Mouse (Mus musculus) cerebellum, adult (tissue): ENCODE data around the gene Bnipl.

Experiments
- ATAC-seq: cut with Nextera tagmentation; 2 replicates; pipeline ENCODE4 v1.9.2; 2017; ENCODE audit warnings: mild to moderate bottlenecking, moderate library complexity, mixed read lengths; ENCODE audit not compliant: insufficient number of reproducible peaks, low FRiP score, low TSS enrichment

Bnipl gene

DNA sequence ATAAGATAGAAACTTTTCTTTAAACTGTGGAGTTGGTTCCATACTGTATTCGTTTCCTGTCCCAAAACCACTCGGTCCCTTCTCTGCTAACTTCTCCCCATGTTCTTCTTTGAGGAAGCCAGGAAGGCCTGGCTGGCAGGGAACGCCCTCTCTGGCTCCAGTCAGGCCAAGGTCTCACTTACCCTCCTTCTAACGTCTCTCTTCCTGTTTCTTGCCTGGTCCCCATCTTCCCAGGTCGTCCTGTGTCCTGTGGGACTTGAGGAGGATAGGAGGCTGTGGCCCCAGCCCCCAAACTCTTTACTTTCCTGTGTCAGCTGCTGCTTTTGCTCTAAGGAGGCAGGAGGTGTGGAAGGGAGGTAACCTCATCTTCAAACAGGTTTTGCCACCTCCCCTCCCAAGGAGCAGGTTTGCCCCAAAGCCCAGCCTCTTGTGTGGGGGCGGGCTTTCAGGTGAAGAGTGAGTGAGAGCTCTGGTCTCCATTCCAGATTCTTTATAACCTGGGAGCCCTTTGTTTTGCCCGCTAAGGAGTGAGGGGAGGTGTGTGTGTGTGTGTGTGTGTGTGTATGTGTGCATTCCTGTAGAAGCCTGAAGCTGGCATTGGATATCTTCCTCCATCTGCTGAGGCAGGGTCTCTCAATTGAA lies at the start of gene Bnipl:
Gene Bnipl (minus strand): TSS at position 411 of the 642 bp plus-strand sequence.
- peak; percentile 17; the same call in 1 of the 2 replicates for ATAC-seq

DNA sequence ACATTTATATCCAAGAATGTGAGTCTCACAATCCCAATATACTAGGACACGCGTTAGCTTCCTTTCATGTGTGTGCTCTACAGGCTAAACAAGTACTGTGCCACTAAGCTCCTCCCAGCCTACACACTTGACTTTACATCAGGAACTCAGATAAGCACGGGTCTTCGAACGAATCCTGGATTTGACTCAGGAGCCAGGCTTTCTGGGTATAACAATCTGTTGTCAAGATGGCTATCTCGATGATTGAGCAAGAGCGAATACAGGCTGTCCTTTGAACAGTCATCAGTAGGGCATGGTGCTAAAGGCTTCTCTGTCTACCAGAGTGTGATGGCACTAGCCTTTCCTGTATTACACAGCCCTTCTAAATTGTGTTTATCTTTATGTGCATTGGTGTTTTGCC lies 47.0 kb upstream of the Bnipl start:
- ATAC-seq = no peak

DNA sequence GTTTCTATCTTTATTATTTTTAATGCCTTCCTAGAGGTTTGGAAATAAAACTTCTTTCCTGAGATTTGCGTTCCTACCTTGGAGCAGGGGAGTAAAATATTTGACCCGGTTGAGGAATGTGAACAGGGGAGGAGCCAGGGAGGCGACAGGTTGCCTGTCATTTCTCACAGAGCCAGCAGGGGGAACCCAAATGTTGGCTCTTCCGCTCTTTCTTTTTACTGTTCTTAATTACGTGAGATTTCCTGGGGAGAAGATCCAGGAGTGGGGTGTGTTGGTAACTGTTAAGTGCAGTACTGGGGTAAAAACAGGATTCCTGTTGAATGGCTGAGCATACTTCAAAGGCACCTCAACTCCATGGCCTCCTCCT lies 45.1 kb upstream of the Bnipl start:
- no peak for ATAC-seq

DNA sequence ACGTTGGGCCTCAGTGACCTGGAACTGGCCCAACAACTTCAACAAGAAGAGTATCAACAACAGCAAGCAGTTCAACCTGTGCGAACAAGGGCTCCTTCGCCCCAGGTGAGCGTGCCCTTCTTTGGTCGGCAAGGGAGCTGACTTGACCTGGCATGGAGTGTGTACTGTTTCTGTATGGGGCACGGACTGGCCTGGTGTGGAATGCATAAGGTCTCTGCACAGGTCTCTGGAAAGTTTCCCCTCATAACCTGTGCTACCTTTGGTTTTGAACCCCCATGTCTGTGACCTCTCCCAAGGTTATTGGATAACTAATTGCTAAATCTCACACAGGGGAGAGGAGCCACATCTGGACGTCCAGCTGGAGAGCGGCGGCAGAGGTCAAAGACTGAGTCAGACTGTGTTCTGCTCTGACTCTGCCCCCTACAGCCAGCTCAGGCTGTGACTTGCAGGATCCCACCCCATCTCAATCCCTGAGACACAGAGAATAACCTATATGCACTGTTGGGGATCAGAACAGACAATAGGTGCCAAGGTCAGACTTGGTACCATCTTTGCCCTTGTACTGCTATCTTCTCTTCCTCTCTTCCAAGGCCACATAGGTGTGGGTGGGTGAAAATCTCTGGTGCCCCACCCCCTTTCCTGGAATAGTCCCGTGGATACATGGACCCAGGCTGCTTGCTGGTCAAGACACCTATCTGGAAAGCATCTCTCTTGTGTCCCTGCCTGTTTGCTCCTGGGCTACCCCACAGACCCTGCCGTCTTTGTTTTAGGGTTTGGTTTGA lies 44.5 kb upstream of the Bnipl start:
- no peak for ATAC-seq

DNA sequence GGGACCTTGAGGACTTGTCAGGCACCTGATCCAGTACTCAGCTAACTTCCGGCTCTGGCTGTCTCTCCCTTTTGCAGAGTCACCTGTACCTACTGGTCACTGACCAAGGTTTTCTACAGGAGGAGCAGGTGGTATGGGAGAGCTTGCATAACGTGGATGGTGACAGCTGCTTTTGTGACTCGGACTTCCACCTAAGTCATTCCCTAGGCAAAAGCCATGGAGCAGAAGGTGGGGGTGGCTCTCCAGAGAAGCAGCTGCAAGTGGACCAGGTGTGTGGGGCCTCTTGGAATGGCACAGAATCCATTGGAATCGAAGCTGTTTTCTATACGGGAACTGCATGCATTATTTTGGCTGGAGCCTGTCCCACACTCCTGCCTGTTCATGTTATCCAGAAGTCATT lies 43.7 kb upstream of the Bnipl start:
- ATAC-seq = no peak

DNA sequence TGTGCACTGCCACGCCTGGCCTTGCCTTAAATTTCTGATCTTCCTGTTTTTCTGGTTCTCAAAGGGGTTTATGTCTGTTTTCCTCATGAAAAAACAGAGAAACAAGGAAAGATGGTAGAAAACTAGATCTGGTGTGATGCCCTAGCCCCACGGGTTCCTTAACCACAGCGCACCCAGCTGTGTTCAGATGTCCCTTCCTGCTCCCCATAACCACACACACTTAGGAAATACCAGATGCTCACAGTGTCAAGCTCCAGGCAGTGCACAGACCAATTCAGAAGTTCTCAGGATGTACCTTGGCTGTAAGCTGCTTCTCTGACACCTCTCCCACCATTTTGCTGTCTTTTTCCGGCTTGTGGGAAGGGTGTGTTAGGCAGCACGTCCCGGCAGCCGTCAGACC lies 43.3 kb upstream of the Bnipl start:
- ATAC-seq = no peak

DNA sequence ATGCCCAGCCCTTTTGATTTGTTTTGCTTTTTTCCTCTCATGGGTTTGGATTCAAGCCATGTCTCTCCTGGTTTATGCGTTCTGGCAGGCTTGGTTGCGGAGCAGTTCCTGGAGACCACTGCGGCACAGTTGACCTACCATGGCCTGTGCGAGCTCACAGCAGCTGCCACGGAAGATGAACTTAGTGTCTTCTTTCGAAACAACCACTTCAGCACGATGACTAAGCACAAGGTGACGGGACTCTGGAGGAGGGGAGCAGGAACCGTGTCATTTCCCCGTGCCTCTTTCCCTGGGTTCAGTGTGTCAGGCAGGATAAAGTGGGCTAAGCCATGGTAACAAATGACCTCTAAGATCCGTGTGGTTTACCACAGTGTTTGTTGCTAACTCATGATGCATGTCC lies 42.5 kb upstream of the Bnipl start:
- no peak for ATAC-seq

DNA sequence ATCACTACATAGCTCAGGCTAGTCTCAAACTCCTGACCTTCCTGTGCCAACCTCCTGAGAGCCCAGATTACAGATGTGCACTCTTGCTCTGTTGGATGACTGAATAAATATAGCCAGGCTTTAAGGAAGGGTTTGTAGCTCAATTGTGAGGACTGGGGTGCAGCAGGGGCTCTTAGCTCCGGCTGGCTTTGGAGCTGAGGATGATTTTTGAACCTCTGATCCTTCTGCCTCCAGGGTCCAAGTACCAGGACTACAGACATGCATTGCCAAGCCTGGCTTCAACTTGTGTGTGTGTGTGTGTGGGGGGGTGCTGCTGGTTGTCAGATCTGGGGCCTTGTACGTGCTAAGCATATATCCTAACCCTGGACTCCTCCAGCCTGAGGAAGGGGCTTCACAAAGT lies 41.9 kb upstream of the Bnipl start:
- no peak for ATAC-seq

DNA sequence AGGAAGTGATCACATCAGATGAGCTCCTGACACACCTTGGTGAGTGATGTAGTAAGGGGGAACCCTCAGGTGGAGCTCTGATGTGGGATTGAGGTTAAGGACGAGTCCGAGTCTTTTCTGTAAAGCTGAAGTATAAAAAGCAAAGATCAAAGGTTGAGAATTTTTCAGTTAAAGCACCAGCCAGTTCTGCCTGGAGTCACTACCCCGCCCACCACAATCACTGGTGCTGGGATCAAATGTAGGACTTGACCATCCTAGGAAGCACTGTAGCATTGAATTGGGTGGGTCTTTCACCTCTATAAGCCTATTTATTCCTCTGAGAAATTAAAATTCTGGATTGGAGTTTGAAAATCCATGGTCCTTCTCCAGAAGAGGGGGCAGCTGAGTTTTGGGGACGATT lies 40.0 kb upstream of the Bnipl start:
- no peak for ATAC-seq

DNA sequence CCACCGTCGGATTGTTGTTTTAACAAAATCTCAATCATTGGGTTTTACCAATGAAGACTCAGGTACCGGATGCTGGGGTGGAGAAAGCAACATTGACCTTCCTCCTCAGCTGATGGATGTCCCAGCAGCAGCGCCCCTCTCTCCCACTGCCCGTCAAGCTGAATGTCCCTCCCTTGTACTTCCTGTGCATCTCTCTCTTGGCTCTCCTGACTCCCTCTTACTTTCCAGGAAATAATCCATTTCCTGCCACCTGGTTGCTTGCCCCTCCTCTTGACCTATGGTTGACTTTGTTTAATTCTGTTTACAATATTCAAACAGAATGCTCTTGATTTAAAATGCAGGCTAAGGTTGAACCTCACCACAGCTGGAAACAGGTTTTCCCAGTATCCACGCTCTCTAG lies 39.2 kb upstream of the Bnipl start:
- no peak for ATAC-seq

DNA sequence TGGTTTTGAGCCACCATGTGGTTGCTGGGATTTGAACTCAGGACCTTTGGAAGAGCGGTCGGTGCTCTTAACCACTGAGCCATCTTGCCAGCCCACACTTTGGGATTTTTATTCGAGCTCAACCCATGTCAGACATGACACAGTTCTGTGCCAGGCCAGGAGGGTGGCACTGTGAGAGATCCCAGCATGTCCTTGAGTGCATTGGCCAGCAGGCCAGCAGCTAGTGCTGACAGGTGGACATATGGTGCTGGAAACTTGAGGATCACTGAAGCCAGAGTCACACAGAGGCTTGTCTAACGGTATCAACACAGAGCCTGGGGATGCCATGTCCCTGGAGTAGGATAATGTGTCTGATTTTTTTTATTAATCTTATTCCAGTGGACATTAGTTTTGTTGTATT lies 38.4 kb upstream of the Bnipl start:
- peak; percentile 83 for ATAC-seq

DNA sequence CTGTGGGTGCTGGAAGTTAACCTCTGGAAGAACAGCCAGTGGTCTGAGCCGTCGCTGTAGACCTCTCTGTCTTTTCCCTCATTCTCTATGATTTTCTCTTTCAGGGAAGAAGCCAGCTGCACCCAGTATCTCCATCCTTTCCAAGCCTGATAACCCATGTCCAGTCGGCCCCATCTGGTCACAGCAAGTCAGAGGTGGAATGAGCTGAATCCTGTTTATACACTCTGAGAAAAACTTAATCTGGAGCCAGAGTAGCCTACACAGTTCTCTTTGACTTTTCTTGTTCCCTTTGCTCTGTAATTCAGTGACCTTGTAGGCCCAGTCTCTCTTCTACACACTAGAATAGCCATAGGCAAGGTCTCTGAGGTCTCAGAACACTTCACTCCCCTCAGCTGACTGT lies 36.5 kb upstream of the Bnipl start:
- no peak for ATAC-seq

DNA sequence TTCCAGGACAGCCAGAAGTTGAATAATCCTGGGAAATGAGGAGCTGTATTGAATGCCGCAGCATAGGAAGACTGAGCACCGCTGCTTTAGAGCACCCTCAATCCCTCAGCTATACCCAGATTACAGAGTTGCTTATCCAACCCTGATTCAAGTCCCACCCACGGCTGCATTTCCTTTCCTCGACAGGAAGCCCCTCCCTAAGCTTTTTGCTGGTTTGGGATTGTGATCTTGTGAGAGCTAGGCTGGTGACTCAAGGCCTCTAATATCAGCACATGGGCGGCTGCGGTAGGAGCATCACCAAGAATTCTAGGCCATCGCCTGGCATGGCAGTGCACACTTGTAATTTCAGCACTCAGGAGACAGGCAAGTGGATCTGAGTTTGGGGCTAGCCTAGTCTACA lies 35.5 kb upstream of the Bnipl start:
- ATAC-seq = no peak

DNA sequence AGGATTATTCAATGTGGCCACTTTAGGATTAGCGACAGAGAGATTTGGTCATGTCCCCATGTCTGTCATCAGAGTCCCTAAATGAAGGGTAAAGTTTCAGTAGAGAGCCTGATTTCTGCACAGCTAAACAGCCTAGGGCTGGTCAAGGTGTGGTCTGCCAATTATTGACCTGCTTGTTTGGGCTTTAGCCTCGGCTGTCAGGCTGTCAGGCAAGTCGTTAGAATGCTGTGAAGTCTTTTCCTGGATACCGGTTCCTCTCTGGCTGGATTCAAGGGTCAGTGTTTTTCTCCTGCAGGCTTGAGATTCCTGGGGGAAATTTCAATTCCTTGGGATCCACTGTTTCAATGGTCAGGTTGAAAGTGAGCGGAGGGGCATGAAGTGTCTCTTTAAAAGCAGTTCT lies 35.0 kb upstream of the Bnipl start:
- ATAC-seq = no peak

DNA sequence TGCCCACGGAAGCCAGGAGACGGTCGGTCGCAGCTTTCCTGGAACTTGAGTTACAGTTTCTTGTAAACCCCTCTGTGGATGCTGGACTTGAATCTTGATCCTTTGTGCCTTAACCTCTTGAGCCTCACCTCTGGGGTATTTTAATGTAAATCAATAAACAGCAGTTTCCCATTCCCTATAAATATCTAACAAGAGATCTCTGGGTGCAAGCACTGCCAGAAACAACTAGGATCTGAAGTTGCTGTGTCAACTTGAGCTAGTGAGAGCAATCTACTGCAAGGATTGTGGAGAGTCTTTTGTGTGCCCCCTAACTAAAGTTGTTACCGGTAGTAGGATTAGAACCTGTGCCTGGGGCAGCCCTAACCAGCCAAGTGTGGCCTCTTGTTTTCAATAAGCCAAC lies 34.4 kb upstream of the Bnipl start:
- ATAC-seq = no peak

DNA sequence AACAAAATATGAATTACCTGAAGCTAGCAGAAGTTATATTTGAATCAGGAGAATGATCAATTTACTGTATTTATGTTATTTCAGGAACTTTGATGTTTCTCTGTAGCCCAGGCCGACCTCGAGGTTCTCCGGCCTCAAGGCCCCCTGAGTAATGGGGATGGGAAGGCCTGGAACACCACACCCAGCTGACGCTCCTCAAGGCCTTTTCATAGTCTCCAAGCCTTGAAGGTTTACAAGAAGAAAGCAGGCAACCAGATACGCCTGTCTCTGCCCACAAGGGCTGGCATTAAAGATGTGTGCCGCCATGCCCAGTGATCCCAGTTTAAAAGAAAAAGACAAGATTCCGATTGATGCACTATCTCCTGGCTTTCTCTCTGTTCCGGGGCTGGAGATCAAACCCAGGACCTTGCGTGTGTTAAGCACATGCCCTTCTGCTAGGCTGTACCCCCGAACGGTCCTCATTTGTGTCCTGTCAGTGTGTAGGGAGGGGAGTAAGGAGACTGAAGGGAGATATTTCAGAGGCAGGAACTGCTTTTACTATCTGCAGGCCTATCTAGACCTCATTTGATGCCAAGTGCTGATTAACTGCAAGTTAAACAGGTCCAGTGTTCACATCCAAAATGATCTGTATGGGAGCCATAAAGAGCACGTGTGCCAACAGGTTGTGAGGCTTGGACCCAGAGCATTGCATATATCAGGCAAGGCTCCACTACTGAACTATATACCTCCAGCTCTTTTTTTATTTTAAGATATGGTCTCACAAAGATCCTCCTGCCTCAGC lies 33.7 kb upstream of the Bnipl start:
- no peak for ATAC-seq

DNA sequence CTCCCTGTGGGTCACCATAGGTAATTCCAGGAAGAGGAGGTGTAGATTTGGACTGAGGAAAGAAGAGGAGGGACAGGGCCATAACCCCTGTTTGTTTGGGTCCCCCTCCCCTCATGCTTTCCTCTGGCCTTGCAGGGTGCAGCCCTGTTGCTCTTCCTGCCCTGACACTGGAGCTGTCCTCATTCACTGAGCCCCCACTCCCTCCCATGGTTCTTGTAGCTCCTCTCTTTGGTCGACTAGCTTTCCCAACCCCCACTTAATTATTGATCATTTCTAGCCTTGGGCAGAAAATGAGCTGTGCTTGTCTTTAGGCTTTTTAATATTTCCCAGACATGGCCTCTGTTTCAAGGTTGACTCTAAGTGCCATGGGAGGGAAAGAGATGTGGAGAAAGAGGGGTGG lies 33.1 kb upstream of the Bnipl start:
- ATAC-seq = no peak

DNA sequence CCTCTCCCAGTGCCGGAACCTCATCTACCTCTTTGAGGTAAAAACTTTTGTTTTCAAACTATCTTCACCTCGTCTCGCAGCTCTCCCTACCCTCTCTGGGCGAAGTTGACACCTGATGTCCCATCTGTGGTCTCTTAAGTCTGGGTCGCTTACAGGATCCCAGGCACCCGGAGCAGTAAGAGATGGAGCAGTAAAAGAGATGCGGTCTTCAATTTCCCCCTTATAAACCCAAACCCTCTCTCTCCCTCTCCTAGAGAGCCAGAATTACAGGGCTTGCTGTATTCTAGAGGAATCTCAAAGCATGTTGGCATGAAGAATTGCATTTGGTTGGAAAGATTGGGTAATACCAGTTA lies 32.6 kb upstream of the Bnipl start:
- no peak for ATAC-seq

DNA sequence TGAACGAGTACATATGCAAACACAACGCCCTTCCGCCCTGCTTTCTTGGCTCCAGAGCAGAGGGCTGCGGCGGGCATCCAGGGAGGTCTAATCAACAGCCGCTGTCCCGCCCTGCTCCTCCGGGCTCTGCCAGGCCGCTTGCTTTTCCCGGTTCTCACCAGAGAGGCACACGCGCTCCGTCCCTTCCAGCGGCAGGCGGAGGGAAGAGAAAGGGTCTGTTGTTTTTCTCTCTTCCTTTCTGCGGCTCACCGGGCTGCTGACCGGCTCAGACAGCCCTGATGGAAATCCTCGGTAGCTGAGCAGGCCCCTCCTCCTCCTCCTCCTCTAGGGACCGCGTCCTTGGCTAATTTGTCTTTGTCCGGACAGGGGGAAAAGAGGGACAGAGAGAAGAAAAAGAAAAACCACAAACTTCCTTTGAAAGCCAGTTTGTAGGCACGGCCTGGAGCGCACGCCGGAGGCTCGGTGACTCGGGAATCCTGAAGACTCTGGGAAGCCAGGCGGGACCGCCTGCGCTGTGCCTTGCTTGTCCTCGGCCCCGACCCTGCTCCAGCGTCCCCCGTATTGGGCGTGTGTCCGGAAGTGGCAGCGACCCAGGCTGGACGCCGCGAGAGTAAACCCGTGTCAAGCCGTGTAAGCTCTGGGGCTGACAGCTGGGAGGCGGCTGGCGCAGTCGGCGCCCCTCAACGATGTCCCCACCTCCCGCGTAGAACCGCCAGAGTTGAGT lies 32.0 kb upstream of the Bnipl start:
- ATAC-seq = peak; percentile 68; the same call in 1 of the 2 replicates

DNA sequence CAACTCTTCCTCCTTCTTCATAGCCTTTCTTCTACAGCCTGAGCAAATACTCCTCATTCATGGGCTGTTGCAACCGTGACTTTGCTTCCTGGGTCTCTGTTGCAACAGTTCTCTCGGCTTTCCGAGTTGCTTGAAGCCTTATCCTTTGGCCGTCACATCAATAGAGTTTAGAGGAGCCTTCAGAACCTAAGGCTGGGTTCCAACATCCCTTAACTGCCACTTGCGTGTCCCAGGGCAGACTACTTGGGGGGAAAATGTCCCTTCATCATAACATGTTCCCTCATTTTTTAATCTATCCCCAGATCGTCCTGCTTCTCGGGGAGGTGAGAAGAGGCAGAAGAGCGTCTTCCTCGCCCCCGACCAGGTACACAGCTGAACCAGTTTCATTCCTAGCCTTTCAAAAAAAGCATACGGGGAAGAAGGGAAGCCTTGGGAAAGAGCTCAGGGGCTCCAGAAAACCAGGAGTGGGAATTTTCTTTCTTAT lies 31.4 kb upstream of the Bnipl start:
- ATAC-seq = no peak
